Mouse (Mus musculus): Measurements from ENCODE around the gene 9530077C05Rik.

DNA sequence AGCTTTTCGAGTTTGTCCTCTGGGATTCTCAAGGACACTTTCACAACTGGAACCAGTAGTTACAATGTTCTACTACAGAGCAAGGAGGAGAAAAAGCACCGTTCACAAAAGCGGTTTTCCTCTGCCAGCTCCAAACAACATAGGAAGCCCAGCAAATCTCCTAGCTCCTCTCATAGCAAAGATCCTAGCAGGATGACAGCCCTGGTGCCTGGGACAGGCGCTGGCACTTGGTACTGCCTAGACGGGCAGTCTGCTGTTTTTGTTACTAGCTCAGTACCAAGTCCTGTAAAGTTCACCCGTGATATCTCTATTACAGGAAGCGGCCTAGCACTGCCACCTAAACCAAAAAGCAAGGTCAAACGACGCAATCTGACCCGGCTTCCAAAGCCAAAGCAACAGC is 12.9 kb downstream of the 9530077C05Rik start:
- TF ChIP-seq CTCF (IDR thresholded peaks at IDR 0.05; ENCODE audit: low read depth) (no peak), EP300 (IDR thresholded peaks at IDR 0.05; ENCODE audit: low read depth) (no peak)

All from liver, embryonic 14.5 days (tissue).